Mouse (Mus musculus): Measurements from ENCODE around the gene Foxe1. TPM values are rescaled to one million over a fixed set of nuclear protein-coding genes. Genes with fewer than 3 reads are reported as not detected.

Foxe1 gene
- polyA plus RNA-seq, 1 experiment from 2014 or later, result not detected

Other genes starting within 250 kb of the Foxe1 start
- gene Ncbp1, start 205.0 kb upstream of the Foxe1 start, polyA plus RNA-seq (2015; fragmentation: Nextera tagmentation; extraction: Ambion mirVana), result 70.2 and 75.7 TPM in 2 replicates
- 24.9 and 31.5 TPM in 2 replicates for gene Tstd2, start 204.9 kb upstream of the Foxe1 start, polyA plus RNA-seq (2015; fragmentation: Nextera tagmentation; extraction: Ambion mirVana)
- gene Xpa, start 147.3 kb upstream of the Foxe1 start, polyA plus RNA-seq (2015; fragmentation: Nextera tagmentation; extraction: Ambion mirVana), result 28.1 and 34.2 TPM in 2 replicates
- 8.6 and 9.0 TPM in 2 replicates for gene Trmo, start 45.8 kb downstream of the Foxe1 start, polyA plus RNA-seq (2015; fragmentation: Nextera tagmentation; extraction: Ambion mirVana)
- not detected in 2 replicates for gene Hemgn, start 69.9 kb downstream of the Foxe1 start, polyA plus RNA-seq (2015; fragmentation: Nextera tagmentation; extraction: Ambion mirVana)
- gene Anp32b, start 107.3 kb downstream of the Foxe1 start, polyA plus RNA-seq (2015; fragmentation: Nextera tagmentation; extraction: Ambion mirVana), result 62.6 and 70.0 TPM in 2 replicates
- gene Nans, start 145.6 kb downstream of the Foxe1 start, polyA plus RNA-seq (2015; fragmentation: Nextera tagmentation; extraction: Ambion mirVana), result 66.9 and 71.7 TPM in 2 replicates
- gene Trim14, start 192.5 kb downstream of the Foxe1 start, polyA plus RNA-seq (2015; fragmentation: Nextera tagmentation; extraction: Ambion mirVana), result 0.81 and 0.95 TPM in 2 replicates

Measured in midbrain, embryonic 16.5 days (tissue).